Mouse (Mus musculus) frontal cortex, postnatal 25 days (tissue): ENCODE data around the gene Pax6.

ENCODE experiments used
- DNase-seq, 2 experiments: peaks; one replicate each; pipeline ENCODE4 v3.0.0; 2022; ENCODE audit warnings: low spot score in 2 of 2

The Pax6 gene

DNA sequence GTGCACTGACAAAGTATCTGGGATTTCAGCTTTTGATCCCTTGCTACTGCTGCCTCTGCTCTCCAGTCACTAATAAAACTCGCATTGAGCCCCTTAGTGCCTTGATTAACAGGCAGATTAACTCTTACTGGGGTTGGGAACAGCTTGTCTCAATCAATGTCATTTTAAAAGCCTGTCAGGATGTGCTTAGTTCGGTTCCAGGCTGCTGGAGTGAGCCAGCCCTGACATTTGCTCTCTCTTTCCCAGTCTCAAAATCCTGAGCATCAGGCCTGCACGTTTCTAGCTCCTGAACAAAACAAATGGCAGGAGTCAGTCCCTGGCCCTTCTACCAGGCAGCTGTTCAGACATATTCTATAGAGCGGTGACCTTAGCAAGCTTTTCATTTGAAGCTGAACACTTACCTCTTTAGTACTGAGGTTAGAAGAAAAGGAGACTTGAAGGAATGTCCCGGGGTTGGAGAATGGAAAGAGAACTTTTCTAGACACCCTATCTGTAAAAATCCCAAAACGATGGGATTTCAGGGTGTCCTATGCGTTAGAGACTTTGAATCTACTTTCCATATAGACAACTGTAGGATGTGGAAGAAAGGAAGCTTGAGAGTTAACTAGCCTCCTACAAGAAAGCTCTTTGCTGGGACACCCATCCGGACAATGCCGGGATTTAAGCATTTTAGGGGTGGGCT, 2.6 kb downstream of the Pax6 start:
- no peak for DNase-seq

GRCm38 (mm10) chr2:105671798-105672595, 3.3 kb downstream of the Pax6 start:
- DNase-seq: no peak

GRCm38 (mm10) chr2:105672596-105672960, 3.9 kb downstream of the Pax6 start:
- DNase-seq: no peak

DNA sequence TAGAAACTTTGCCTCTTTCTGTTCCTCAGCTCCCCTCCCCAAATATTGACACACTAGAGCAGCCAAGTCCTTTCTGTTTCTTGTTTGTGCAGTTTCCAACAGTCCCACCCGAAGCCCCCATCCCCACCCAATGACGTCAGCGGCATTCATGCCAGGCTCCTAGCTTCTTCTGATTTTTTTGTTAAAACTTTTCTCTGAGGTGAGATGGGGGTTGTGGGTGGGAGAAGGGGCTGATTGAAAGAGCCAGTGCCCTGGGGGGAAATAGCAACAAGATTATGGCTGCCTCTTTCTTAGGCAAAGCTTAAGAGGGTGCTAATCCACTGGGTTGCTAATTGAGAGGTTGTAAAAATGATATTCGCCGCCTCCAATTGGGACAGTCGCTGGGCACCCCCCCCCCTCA, 4.4 kb downstream of the Pax6 start:
- no peak for DNase-seq

DNA sequence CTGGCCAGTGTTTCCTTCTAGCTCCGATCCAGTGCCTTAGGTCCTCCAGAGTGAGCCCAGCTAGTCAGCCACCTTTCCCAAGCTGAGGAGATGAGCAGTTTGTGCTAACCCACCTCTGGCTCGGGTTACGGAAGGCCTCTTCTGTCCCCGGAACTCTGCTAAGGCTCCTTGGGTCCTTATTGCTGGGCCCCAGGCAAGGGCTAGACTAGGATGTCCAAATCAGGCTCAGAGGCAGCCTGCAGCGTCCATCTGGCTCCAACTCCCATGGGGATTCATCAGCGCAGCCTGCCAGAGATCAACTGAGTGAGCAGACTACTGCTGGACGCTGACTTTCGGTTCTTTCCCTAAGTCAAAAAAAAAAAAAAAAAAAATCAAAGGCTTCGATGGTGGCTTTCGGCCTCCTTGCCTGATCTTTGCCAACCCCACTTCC, 4.9 kb downstream of the Pax6 start:
- no peak for DNase-seq

- no peak for DNase-seq
Observed at GRCm38 (mm10) chr2:105674061-105674874, 5.6 kb downstream of the Pax6 start.

DNA sequence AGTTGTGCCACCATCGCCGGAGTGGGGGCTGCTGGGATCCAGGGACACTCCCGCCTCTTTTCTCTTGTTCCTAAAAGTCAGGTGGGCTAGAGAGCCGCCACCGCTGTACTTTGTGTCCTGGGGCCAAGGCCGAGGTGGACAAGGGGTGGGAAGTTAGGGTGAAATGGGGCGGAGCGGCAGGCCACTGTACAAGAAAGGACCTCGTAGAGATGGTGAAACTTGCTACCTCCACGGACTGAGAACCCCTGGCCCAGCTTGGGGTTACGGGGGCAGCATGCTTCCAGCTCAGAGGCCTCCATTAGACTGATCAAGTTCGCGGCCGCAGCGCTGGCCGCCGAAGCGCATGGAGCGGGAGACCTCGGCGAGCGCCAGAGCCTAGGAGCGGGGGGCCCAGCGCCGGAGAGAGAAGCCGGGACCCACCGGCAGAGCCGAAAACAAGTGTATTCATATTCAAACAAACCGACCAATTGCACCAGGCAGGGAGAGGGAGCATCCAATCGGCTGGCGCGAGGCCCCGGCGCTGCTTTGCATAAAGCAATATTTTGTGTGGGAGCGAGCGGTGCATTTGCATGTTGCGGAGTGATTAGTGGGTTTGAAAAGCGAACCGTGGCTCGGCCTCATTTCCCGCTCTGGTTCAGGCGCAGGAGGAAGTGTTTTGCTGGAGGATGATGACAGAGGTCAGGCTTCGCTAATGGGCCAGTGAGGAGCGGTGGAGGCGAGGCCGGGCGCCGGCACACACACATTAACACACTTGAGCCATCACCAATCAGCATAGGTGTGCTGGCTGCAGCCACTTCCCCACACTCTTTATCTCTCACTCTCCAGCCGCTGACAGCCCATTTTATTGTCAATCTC, 6.4 kb downstream of the Pax6 start:
- DNase-seq: peak in 1 of 2 experiments; percentile 71

DNA sequence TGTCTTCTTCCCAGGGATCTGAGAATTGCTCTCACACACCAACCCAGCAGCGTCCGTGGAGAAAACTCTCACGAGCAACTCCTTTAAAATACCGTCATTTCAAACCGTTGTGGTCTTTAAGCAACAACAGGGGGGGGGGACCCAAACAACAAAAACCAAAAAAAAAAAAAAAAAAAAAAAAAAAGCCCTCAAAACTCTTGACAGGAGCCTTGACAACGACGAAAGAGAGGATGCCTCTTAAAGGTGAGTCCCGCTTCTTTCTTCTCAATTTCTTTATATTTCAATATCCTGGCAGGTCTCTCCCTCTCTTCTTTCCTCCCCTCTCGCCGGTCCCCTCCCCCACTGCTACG, 7.0 kb downstream of the Pax6 start:
- no peak for DNase-seq

DNA sequence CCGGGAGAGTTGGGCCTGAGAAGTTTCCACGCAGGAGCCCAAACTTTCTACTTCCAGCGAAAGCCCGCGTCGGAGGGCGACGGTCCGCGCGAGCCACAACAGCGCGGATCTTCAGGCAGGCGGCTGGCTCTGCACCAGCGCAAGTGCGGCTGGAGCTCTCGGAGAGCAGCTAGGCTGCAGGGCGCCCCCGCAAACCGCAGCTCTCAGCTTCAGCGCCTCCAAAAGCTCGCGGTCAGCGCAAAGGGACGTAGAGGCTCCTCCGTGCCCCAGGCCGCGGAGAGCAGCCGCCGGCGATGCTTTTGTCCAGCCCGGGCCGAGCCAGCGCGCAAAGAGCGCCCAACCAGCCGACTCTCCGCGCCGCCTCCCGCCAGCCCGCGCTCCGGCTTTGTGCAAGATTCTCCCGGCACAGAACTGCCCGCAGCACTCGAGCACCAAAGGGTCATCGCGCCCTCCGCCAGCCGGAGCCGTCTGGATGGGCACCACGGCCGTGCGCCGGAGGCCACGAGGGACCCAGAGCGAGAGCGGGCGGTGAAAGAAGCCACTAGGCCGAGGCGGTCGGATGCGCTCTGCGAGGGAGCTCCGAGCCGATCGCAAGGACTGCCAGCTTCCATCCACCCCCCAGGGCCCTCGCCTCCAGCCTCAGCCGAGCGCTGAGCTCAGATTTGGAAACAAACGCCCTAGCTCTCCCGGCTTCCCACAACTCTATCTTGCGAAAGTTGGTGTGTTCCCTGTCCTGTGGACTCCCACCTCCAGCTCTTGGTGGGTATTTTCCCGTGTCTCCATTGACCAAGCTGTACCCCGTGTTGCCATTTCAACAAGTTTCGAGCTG, 7.6 kb downstream of the Pax6 start:
- no peak for DNase-seq

- no peak for DNase-seq
Observed at GRCm38 (mm10) chr2:105676909-105677433, 8.3 kb downstream of the Pax6 start.

DNA sequence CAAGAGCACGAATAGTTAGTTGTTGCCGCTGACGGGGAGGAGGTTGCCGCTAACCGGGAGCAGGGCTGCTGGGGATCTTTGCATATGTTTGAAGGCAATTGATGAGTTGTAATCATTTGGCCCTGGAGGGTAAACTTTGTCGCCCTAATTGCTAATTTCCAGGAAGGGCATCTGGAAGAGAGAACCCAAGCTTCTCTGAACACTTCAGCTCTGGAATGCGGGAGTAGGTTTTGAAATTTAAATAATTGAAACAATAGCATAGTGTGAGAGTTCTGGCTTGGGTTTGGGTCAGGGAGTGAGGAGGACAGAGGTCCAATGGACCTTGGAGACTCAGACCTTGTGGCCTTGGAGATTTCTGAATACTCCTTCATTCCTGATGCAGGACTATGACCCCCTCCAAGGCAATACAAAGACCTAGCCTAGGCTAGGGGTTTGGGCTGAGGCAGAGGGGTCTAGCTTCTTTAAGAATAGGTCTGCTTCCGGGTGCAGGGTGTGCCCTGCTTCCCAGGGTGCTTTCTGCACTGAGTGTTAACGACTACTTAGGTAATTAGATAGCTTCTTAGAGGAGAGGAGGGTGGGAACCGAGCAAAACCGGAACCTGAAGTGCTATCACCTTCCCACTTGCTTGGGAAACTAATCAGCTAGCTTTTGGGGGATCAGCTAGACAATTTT, 8.9 kb downstream of the Pax6 start:
- DNase-seq: no peak

GRCm38 (mm10) chr2:105678306-105678705, 9.6 kb downstream of the Pax6 start:
- no peak for DNase-seq

GRCm38 (mm10) chr2:105678880-105679321, 10.2 kb downstream of the Pax6 start:
- no peak for DNase-seq

DNA sequence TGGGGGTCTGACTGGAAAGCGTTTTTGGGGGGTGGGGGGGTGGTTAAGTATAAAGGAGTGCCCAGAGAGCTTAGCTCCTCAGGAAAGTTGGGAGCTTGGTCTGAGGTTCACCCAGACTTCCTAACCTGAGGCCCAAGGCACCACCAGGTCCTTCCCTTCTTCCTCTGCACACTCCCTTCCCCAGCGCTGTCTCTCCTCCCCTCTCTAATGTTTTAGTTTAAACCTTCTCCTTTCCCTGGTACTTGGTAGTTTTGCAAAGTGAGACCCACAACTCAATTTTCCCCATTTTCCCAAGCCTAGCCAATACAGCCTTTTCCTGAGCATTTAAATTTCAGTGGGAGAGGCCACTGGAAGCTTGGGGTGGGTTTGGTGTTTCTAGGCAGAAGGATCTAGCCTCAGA, 10.6 kb downstream of the Pax6 start:
- DNase-seq: no peak

DNA sequence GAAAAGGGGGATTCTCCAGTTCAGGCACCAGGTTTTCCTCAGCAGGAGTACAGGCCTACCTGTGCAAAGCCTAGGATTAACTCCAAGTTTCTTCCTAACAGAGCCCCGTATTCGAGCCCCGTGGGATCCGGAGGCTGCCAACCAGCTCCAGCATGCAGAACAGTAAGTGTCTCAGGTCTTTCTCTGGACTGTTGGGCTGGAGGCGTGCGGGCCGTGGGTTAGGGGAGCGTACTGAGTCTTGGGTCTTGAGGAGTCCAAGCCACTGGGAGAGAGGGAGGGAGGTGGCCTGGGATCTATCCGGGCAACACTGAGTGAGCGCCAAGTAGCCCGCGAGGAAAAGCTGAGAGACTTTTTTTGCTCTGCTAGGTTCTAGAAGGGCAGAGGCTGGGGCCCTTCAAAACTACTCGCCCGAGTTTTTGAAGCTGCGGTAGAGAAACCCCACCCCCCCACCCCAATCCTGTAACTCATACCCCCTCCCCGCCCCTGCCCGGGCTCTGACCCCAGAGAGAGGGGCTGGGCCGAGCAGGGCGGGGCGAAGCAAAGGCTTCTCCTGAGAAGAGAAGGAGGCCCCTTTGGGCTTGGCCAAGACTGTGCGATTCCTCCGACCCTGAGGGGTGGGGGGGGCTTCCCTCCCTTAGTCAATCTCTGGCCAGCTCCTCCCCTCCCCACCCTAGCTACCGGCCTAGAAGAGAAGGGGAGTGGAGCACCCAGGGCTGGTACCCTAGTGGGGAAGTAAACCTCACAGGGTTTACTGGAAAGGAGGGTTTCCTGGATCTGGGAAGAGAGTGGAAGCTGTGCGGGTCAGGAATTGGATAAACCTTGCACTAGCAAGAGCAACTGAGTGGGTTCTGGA, 11.7 kb downstream of the Pax6 start:
- DNase-seq: no peak

- no peak for DNase-seq
Observed at GRCm38 (mm10) chr2:105680999-105681710, 12.5 kb downstream of the Pax6 start.

DNA sequence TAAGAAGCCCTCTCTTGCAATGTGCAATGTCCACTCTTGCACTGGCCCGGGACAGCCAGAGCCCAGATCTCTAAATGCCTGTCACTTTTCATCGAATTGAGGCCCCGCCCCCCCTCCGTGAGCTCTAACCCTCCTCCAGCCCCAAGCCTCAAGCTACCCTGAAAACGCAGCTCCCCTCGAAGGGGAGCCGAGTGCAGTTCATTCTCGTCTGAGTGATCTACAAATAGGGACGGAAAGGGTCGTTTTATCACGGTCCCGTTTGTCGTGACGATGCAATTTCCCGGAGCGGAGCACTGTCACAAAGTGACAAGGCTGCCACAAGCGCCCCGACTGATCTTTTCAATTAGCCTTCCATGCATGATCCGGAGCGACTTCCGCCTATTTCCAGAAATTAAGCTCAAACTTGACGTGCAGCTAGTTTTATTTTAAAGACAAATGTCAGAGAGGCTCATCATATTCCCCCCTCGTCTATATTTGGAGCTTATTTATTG, 13.4 kb downstream of the Pax6 start:
- no peak for DNase-seq
